Mouse (Mus musculus) regulatory T cell (primary cell): ENCODE data around the gene Cdc42bpg.

Experiments
- in situ Hi-C: fragments of 300-600 bp; cut with MboI, MseI; formaldehyde crosslinking; loops from one replicate; pipeline ENCODE4 v1.15.1; 2025; ENCODE audit warnings: high pct_unique_total_duplicates

Gene Cdc42bpg

DNA sequence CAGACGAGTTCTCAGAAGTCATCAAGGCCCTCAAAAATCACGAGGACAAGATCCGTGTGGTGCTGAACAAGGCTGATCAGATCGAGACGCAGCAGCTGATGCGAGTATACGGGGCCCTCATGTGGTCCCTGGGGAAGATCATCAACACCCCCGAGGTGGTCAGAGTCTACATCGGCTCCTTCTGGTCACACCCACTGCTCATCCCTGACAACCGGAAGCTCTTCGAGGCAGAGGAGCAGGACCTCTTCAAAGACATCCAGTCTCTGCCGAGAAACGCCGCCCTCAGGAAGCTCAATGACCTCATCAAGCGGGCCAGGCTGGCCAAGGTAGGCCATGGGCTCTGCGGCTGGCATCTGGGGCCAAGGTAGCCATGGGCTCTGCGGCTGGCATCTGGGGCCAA is 12.0 kb upstream of the Cdc42bpg start:
- in situ Hi-C loops: no loop called here

DNA sequence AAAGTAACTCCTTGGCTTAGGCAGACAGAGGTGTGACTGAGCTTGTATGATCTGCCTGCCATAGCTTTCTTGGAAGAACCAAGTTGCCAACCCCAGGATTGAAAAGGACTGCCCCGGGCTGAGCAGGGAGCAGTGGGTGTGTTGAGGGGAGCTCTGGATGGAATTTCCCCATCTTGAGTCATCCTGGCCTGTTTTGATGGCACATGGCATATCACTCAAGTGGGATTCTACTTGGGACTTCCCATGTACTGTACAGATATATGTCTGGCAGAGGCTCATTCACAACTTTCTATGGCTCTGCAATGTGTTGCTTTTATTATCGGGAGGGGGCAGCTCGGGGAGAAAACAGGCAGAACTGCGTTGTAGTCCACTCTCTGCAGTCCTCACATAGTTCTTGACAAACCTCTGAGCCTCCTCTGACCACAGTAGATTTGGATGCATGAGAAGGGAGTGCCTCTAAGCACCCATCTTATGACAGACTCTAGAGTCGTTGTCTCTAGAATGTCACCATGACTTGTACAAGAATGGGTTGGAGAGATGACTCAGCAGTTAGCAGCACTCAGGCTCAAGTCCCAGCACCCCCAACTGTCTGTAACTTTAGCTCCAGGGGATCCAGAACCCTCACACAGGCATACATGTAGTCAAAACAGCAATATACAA is 9.6 kb upstream of the Cdc42bpg start:
- in situ Hi-C loops: no loop called here

DNA sequence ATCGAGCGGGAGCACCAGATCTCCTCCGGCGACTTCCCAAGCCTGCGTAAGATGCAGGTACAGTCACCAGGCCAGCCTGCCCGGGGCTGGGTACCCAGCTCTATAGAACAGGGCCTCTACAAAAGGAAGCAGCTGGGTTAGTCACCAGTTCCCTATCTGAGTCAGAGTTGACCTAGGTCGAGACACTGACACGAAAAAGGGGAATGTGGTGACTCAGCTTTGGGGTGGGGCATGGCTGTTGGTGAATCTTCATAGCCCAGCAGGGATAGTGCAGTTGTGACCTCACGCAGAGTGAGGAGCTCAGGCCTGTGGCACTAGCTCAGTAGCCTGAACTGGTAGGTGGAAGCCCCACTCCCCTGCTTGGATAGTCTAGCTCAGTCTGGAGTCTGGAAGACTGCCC is 8.6 kb upstream of the Cdc42bpg start:
- in situ Hi-C loops: no loop called here

DNA sequence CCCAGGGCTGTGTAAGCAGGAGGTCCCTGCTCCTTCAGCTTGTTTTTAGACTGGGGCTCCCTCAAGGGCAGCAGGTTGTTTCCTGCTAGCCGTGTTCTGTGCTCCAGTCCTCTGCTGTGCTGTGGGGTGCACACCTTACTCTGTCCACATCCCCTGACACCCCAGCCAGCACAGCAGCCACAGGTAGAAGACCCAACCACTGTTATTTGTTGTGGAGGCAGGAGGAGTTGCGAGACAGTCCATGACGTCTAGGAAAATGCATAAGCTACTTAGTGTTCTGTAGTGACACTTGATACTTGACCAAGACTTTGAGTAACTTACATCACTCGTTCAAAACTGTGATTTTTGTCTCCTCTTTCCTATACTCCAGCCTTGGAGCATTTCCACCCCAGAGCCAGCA is 7.3 kb upstream of the Cdc42bpg start:
- in situ Hi-C loops: no loop called here

DNA sequence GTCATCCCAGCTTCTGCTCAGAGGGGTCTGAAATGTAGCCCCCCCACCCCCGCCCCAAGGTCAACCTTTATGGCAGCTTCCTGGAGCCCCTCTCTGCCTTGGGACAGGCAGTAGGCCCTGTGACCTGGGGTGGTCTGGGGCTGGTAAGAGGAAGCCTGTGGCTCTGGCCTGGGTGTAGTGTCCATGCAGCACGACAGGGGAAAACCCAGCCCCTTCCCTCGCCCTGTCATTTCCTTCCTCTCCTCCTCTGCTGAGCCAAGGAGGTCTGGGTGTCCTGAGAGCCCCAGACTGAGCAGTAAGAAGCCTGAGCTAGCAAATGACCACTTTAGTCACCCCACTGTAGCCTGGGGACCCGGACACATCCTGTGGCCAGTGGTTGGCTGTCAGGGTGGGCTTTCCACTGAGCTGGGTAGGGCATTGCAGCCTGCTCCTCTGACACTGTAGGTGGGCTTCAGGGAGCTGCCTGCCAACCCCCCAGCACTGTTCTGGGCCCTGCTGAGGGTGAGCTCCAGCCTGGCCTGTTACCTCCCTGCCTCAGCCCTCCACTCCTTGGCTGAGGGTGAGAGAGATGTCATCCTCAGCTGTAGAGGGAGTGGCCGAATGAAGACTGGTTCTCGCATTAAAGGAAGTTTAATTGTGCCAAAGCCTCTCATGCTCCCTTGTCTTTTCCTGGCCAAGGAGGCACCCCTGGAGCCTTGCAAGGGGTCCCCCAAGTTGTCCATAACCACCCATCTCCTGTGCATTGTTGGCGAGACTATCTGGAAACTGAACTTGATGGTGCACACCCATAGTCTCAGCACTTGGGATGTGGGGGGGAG is 6.6 kb upstream of the Cdc42bpg start:
- in situ Hi-C loops: no loop called here

DNA sequence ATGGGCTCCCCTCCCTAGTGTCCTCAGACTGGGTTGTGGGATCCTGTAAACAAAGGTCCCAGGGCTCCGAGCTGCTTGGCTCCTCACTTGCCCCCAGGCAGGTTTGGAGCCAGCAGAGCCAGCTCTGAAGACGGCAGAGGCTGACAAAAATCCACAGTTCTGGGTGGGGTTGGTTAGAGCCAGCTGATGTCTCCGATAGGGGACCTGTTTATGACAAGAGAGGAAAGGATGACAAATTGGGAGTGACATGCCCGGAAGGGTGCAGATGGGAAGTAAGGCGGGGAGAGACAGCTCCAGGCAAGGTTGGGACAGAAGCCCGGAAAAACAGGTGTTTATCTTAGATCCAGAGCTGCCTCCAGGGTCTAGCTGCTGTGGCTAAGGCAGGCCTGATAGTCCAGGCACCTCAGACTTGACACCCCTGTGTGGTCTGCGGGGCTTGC is 5.8 kb upstream of the Cdc42bpg start:
- in situ Hi-C loops: no loop called here

DNA sequence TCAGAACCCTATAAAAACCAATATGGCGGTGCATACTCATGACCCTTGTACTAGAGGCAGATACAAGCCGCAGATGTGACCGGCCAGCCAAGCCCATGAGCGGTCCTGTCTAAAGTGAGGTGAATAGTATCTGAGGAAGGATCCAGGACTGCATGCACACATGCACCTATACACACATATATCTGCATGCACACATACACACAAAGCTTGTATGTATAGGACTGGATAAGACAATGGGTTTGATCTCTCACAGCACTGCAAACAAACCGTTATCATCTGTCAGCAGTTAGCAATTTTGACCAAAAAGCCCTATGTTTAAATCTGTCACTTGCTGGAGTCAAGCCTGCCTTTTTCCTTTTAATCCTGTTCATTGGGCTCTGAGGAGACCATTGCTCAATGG is 4.1 kb upstream of the Cdc42bpg start:
- in situ Hi-C loops: no loop called here

DNA sequence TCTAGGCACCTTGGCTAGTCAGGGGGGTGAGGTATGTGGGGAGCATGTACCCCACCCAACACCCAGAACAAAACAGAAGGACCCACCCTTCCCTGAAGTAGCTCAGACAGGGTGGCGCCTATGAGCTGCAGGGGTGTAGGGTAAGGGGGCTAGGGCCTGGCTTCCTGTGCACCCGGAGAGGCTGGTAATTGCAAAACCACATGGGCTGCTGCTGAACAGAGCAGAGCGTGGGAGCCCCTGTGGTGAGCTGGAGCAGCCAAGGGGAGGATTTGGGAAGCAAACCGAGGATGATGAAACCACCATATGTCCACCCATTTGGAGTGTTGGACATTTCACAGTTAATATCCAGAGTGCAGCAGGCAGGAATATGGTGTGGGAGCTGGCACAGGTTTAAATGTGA is 3.7 kb upstream of the Cdc42bpg start:
- in situ Hi-C loops: no loop called here

DNA sequence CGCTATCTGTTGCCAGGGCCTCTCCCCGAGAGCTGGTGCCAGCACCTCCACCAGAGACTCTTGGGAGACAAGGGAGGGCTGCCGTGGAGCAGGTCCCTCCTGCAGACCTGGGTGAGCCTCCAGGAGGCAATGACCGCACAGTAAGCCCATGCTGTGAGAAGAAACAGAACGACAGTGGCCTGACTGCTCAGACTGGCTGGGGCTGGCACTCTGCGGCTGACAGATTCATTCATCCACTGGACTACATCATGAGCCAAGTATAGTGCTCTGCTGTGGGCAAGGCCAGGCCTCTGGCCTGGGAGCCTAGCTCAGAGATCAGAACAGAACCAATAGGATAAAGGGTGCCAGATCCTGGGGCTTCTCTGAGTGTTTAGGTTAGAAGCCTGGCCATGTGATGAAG is 2.4 kb upstream of the Cdc42bpg start:
- in situ Hi-C loops: no loop called here

DNA sequence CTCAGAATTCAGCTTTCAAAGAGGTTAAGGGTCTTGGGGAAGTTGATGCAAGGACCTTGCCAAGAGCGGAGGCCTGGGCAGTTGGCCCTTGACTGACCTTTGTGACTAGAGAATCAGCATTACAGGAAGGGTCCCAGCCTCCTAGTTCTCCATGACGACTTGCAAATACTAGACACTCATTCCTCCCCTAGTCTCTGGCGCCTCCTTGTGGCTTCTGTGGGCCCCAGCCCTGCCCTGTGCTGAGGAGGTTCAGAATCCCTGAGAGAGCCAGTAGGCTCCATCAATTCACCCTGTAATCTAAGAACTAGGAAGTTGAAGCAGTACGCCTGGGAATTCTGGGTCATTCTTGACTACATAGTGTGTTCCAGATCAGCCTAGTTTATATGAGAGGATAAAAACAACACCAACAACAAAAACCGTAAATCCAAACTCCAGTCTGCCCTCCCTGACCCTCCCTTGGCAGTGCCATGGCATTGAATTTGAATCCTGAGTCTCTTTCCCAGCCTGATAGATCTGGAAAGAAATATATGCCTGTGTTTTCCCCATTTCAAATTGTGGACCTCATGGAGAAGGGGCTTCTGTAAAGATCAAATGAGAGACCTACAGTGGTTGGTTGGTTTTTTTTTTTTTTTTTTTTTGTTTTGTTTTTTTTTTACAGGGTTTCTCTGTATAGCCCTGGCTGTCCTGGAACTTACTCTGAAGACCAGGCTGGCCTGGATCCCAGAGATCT is 1.3 kb upstream of the Cdc42bpg start:
- in situ Hi-C loops: loop anchor here (5.0 kb wide), 1 partner anchor 33 kb away; no protein-coding TSS in a partner anchor

DNA sequence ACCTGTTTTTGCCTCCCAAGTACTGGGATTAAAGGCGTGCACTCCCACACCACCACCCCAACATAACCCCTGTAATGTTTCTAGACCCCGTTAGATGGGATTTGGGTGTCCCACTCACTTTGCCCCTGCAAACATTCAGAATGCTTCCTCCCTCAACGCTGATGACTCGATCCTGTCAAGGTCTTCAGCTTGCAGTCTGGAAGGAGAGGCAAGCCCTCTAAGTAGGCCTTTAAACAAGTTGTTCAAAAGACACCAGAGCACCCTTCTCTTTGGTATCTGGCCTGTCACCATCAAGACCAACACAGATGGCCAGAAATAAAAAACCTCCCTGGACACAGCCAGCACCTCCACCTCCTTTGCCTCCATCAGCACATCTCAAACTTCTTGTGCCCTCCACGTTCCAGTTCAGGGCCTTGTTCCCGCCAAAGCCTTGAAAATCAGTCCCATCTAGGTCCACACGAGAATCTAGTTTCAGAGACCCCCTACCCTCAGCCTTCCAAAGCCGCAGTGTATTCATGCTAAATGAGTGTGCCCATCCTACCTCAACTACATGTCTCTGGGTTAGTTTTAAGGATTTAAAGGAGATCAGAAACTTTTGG is 640 bp upstream of the Cdc42bpg start:
- in situ Hi-C loops: loop anchor here (5.0 kb wide), 1 partner anchor 33 kb away; no protein-coding TSS in a partner anchor

DNA sequence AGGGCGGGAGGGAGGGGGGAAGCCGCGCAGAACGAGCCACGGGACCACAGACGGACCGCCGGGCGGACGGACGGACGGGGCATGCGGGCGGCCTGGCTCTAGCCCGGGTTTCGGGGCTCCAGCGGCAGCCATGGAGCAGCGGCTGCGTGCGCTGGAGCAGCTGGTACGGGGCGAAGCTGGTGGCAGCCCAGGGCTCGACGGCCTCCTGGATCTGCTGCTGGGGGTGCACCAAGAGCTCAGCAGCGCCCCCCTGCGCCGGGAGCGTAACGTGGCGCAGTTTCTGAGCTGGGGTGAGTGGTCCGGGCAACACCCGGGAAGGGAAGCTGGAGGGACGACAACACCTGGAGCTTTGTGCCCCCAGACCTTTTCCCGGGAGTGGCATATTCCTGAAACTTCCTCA is 330 bp downstream of the Cdc42bpg start:
- in situ Hi-C loops: loop anchor here (5.0 kb wide), 1 partner anchor 34 kb away; no protein-coding TSS in a partner anchor

DNA sequence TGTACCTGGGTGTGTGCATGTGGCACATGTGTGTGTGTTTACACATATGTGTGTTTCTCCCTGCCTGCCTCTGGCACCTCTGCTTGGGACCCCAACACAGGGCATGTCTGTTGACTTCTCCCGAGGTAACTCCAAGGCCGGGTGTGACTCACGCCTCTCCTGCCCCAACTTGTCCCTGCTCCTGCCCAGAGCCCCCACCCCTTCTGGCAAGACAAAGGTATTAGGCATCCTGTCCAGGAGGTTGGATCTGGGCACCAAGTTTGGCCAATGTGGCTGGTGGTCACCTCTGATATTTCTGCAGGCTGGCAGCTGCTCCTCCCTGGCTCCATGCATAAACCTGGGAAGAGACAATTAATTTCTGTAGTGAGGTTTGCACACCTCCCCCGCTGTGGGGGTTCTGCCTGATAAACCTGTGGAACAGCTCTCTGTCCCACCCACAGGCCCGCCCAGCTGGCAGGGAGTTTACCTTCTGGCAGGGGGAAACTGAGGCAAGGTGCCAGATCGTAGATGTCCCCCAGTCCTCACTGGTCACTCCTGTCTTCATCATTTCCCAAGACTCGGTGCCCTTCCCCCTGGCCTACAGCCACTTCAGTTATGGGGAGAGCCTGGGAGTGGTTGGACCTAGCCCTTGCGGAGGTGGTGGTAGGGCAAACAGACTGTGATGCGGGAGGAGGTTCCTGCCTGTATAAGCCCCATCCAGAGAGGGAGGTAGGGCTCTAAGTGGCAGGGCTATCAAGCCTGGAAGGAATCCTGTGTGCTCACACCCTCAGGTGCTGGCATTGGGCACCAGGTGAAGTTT is 1.7 kb downstream of the Cdc42bpg start:
- in situ Hi-C loops: loop anchor here (5.0 kb wide), 1 partner anchor 36 kb away; no protein-coding TSS in a partner anchor

DNA sequence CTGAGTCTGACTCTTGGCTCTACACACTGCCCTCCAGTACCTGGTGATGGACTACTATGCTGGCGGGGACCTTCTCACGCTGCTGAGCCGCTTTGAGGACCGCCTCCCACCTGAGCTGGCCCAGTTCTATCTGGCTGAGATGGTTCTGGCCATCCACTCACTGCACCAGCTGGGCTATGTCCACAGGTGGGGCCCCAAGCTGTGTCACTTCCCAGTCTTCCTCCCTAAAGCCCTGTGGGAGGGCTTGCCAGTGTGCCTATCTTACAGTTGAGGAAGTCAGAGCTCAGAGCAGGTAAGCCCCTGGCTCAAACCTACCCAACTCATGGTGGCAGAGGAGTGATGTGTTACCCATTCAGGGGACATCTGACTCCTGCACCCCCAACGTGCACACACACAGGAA is 3.9 kb downstream of the Cdc42bpg start:
- in situ Hi-C loops: loop anchor here (10.0 kb wide), 1 partner anchor 135 kb away; no protein-coding TSS in a partner anchor

DNA sequence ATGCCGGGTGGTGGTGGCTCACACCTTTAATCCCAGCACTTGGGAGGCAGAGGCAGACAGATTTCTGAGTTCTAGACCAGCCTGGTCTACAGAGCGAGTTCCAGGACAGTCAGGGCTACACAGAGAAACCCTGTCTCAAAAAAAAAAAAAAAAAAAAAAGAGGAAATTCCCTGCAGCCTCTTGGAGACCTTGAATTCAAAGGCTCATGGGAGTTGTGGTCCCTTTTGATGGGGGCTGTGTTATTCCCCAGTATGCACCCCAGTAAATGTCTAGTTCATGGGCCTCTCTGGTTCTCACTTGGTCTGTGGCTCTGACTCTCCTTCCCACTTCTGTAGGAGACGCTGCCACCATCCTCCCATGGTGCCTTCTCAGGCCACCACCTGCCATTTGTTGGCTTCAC is 5.5 kb downstream of the Cdc42bpg start:
- in situ Hi-C loops: loop anchor here (10.0 kb wide), 1 partner anchor 137 kb away; no protein-coding TSS in a partner anchor

DNA sequence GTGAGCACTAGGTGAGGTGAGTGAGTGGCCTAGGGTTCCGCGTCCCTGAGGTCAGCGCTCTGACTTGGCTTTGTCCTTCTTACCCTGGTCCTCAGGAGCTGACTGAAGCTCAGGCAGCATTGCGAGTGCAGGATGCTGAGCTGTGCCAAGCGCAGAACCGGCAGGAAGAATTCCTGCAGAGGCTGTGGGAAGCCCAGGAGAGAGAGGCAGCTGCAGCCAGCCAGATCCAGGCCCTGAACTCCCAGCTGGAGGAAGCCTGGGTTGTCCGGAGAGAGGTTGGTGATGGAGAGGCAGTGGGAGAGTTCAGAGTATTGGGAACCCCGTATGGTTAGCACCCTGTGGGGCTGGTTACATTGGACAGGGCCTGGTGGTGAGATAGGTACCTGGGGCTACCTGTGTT is 7.5 kb downstream of the Cdc42bpg start:
- in situ Hi-C loops: loop anchor here (10.0 kb wide), 1 partner anchor 139 kb away; no protein-coding TSS in a partner anchor

DNA sequence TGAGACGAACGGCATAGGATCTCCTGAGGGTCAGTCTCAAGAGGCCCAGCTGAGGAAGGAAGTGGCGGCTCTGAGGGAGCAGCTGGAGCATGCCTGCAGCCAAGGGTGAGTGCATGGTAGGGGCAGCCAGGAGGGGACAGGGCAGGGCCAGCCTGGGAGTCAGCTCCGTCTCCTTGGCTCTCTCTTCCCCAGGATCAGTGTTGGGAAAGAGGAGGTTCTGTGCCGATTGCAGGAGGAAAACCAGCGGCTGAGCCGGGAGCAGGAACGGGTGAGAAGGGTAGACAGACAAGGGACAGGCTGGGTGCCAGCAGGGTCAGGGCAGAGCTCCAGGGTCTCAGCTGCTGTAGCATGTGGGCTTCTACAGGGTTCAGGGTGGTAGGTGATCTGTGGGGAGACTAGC is 8.3 kb downstream of the Cdc42bpg start:
- in situ Hi-C loops: loop anchor here (10.0 kb wide), 1 partner anchor 140 kb away; no protein-coding TSS in a partner anchor

DNA sequence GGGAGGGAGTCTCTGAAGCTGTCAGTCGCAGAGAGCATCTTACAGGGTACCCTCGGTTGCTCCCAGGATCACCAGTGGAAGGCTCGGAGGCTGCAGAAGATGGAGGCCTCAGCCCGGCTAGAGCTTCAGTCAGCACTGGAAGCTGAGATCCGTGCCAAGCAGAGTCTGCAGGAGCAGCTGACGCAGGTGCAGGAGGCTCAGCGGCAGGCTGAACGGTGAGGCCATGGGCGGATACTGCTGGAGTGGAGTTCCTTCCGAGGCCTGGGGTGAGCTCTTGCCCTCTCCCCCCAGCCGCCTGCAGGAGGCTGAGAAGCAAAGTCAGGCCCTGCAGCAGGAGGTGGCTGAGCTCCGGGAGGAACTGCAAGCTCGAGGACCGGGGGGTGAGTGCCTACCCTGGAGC is 9.3 kb downstream of the Cdc42bpg start:
- in situ Hi-C loops: loop anchor here (10.0 kb wide), 1 partner anchor 141 kb away; no protein-coding TSS in a partner anchor

DNA sequence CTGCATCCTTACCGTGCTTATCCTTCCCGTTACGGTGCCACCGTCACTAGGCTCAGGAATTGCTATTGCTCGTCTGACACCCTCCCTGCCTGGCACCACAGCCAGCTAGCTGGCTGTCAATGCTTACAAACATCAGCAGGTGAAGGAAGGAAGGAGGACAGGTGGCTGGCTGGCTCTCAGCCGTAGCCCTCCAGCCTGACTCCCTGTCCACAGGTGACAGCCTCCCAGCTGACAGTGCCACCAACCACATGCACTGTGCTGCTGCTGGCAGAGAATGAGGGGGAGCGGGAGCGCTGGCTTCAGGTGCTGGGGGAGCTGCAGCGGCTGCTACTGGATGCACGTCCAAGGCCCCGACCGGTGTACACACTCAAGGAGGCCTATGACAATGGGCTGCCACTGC is 11.9 kb downstream of the Cdc42bpg start:
- in situ Hi-C loops: loop anchor here (10.0 kb wide), 1 partner anchor 143 kb away; no protein-coding TSS in a partner anchor

DNA sequence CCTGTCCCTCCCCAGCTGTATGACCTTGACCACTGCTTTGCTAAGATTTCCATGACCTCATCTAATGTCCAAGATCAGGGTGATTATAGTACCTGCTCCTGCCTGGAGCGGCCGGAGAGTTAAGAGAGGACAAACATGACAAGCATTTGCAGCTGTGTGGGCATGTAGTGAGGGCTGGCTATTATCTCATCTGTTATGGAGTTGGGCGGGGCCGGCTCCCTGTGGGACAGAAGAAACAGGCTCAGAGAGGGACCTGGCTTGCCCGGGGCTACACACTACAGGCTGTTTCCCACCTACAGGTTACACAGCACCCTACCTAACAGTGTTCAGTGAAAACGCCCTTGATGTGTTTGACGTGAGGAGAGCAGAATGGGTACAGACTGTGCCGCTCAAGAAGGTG is 15.1 kb downstream of the Cdc42bpg start:
- in situ Hi-C loops: no loop called here
